Mouse (Mus musculus) ovary, postnatal 36 days (tissue): ENCODE measurements around the gene Crispld2.

Experiments
- DNase-seq: peaks from one replicate; pipeline ENCODE4 v3.0.0; 2022; ENCODE audit warnings: low spot score, mixed read lengths

Gene Crispld2

DNA sequence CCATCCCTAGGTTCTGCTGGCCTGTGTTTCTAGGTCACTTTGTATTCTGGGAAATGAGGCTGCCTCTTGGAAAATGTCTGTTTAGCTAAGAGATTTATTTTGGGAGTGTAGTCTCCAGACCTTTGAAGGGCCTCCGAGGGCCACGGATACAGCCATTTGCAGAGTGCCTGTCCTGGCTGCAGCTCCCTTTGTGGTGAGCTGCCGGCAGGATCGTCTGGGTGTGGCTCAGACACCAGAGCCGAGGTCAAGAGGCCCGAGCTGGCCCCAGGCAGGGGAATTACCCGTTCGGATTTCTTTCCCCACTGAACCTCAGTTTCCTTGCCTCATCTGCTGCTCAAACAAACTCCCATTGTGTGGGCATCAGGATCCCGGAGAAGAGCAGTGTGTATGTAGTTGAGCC lies 43.9 kb downstream of the Crispld2 start:
- DNase-seq: no peak

DNA sequence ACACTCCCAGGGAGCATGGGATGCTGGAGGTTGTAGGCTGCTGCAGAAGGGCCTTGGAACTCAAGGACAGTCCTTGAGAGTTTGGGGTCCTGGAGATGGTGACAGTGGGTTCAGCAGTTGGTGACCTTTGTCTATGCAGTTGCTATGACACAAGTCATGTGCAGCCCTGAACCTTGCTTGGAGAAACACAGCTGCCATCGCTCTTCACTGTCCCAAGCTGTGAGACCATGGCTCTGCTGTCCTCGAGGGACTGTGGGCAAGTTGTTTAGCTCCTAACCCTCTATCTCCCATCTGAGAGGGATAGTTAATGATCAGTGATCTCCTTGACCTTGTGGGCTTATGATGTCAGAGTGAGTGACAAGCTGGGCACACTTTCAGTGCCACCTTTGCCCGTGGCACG lies 44.3 kb downstream of the Crispld2 start:
- no peak for DNase-seq

GRCm38 (mm10) chr8:120037199-120037598 lies 45.0 kb downstream of the Crispld2 start:
- DNase-seq: no peak

DNA sequence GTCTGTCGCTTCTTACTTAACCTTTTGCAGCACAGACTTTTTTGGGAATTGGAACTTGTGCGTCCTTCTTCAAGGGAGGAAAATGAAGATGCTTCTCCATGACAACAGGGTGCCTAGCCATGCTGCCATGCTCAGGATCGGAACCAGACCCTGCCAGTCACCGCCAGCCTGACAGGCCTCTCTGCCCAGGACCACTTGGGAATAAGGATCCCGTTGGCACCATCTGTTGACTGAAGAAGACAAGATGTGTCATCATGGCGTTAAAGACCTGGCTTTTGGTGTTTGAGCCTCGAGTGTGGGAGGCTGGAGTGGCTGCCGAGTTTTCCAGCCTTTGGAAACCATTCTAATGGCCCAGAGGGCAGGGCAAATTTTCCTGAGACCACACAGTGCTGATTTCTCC lies 45.4 kb downstream of the Crispld2 start:
- DNase-seq: no peak

GRCm38 (mm10) chr8:120038741-120039140 lies 46.5 kb downstream of the Crispld2 start:
- DNase-seq: no peak

- no peak for DNase-seq
Measured at GRCm38 (mm10) chr8:120039313-120039919, 47.2 kb downstream of the Crispld2 start.

GRCm38 (mm10) chr8:120040861-120041260 lies 48.6 kb downstream of the Crispld2 start:
- no peak for DNase-seq

DNA sequence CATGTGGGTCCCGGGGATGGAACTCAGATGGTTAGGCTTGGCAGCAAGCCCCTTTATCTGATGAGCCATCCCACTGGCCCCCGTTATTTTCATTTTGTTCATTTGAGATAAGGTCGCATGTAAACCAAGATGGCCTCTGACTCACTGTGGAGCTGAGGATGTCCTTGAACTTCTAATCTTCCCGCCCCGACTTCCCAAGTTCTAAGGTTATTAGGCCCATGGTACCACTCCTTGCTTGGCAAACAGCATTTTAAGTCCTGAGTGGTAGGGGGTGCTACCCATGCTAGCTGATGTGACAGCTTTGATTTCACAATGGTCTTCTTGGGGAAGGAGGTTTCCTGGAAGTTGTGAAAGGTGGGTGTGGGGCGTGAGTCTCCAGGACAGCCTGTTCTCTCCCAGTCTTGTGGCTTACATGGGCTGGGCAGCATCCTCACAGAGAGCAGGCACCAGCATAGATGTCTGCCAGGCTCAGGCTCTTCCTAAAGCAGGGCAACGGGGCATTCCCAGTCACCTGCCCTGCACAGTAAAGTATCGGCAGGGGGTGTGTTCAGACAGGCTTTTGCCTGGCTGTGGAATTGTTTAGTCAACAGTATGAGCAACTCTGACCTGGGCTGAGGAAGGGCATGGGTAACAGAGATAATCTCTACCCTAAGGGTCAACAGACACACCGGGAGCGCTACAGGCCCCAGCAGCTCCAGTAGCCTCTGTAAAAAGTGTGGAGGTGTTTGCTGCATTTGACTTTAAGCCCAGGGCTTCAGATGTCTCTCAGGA lies 50.5 kb downstream of the Crispld2 start:
- DNase-seq: no peak

DNA sequence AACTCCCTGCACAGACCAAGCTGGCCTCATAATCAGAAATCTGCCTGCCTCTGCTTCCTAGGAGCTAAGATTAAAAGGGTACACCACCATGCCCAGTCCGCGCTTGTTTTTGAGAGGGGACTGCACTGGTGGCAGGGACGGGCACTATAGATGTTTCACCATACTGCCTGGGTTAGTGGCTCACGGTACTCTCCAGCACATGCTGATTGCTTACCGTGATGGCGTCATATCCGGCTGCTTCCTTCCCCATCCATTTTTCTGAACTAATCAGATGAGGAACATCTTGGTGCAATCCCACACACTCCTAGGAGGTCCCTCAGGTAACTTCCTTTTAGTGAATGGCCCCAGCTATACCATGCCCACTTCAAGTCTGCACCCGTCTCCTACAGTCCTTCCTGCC lies 52.7 kb downstream of the Crispld2 start:
- no peak for DNase-seq

DNA sequence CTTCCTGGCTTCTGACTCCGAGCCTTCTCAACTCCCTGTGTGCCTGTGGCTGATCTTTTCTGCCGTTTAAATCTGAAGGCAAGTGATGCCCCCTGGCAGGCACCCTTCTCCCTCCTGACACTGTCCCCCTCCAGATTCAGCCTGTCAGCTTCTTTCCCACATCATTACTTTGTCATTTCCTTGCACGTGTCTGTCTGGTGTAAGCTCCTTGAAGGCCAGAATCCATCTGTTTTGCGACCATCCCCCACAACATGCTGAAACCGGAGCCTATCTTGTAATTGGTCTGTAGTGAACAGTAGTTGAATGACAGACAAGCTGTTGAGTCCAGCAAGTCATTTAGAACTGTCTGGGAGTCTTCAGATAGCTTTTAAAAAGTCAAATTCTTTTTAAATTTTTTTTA lies 53.2 kb downstream of the Crispld2 start:
- no peak for DNase-seq

- peak; percentile 81 for DNase-seq
Measured at GRCm38 (mm10) chr8:120046258-120047020, 54.2 kb downstream of the Crispld2 start.

DNA sequence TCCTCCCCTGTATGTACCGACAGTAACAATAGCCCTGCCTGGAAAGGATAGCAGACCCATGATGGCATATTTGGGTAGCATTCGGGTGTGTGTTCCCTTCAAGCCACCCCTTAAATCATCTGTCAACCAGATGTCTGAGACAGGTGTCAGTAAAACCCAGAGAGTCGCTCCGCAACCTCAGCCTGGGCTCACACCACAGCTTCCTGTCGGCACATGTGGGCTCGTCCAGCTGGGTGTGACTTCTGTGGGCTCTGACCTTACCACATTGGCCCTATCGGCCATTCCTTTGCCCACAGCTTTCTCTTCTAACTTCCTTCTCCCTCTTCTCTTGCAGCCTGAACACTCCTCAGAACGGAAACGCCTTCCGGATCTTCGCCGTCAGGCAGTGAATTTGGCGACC lies 57.7 kb downstream of the Crispld2 start:
- DNase-seq: no peak

DNA sequence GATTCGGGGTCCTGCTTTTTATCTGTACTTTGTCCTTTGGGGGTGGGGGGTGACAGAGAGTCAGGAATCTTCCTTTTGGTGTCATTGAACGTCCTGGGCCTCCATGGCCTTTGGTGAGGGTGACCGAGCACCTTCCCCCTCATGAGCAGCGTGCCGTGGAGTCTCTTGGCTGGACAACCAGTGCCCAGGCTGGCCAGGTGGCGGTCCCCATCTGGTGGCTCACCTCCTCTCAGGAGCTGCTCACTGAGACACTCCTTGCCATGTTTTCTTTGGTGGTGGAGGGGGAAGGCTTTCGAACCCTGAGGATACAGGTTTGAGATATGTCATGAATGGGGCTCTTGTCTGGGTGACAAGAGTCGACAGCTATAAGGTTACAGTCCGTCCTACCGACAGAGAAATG lies 58.1 kb downstream of the Crispld2 start:
- DNase-seq: no peak

- DNase-seq: no peak
Measured at GRCm38 (mm10) chr8:120051006-120051405, 58.8 kb downstream of the Crispld2 start.

- DNase-seq: no peak
Measured at GRCm38 (mm10) chr8:120051908-120052307, 59.7 kb downstream of the Crispld2 start.

- DNase-seq: no peak
Measured at GRCm38 (mm10) chr8:120052318-120052717, 60.1 kb downstream of the Crispld2 start.

GRCm38 (mm10) chr8:120054833-120055232 lies 62.6 kb downstream of the Crispld2 start:
- no peak for DNase-seq

- DNase-seq: no peak
Measured at GRCm38 (mm10) chr8:120057078-120057477, 64.8 kb downstream of the Crispld2 start.

DNA sequence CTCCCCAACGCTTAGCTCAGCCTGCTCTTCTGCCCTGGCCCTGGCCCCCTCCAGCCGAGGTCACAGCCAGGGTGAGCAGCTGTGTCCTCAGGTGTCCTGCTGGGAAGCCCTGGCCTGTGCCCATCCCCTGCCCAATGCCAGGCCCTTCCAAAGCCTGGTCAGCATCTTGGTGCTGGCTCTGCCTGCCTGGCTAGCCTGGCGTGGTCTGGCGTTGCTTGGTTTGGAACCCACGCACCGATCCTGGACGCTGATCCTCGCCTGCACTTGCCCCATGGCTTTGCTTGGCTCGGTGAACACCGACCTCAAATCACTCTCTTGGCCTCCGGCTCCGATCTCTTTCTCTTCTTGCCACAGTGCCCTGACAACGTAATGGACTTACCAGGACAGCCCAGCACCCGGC lies 70.5 kb downstream of the Crispld2 start:
- no peak for DNase-seq

GRCm38 (mm10) chr8:120063326-120063725 lies 71.1 kb downstream of the Crispld2 start:
- no peak for DNase-seq

GRCm38 (mm10) chr8:120065611-120066010 lies 73.4 kb downstream of the Crispld2 start:
- no peak for DNase-seq

GRCm38 (mm10) chr8:120066226-120066625 lies 74.0 kb downstream of the Crispld2 start:
- no peak for DNase-seq
